Mouse (Mus musculus) adrenal gland, postnatal 4 days (tissue): ENCODE measurements around the gene Trim29. TPM values are rescaled to one million over a fixed set of nuclear protein-coding genes. Genes with fewer than 3 reads are reported as not detected.
A peak's percentile ranks its signal among the peaks of the same experiment; 100 is the strongest.

ENCODE experiments used
- DNase-seq, 2 experiments: peaks; one replicate each; pipeline ENCODE4 v3.0.0; 2021 to 2022; ENCODE audit warnings: low spot score in 2 of 2, mixed read lengths in 2 of 2
- long read RNA-seq, 2 experiments: library from polyadenylated mRNA; stranded (forward); transcript quantifications; one replicate each; pipeline ENCODE4 v2.0.0; 2021
- total RNA-seq, 2 experiments: library from RNA; stranded (reverse); gene quantifications; 2 replicates each; pipeline ENCODE4 v1.2.3; 2021

Trim29 gene
- under 1 TPM in 1 of 2 experiments, not detected in 1; 0.25 TPM for total RNA-seq
- long read RNA-seq, experiment 1, result 0 reads
- long read RNA-seq, experiment 2, result 0 reads

DNA sequence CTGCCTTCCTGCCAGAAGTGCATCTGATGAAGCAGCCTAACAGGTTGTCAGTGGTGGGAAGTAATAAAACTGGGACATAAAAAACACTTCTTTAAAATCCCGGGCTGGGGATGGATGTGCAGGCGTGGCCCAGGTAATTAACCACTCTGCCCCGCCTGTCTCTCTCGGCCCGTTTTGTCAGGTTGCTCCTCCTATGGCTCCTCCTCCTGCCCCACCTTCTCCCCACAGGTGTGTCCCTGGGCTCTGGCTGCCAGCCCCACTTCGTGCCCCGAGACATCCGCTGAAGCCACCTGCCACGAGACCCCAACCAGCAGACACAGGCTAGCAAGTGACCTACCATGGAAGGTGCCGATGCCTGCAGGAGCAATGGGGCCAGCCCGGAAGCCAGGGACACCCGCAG, at the start of gene Trim29:
TSS of gene Trim29 (plus strand) at position 311 of the 400 bp plus-strand sequence.
- no peak for DNase-seq

DNA sequence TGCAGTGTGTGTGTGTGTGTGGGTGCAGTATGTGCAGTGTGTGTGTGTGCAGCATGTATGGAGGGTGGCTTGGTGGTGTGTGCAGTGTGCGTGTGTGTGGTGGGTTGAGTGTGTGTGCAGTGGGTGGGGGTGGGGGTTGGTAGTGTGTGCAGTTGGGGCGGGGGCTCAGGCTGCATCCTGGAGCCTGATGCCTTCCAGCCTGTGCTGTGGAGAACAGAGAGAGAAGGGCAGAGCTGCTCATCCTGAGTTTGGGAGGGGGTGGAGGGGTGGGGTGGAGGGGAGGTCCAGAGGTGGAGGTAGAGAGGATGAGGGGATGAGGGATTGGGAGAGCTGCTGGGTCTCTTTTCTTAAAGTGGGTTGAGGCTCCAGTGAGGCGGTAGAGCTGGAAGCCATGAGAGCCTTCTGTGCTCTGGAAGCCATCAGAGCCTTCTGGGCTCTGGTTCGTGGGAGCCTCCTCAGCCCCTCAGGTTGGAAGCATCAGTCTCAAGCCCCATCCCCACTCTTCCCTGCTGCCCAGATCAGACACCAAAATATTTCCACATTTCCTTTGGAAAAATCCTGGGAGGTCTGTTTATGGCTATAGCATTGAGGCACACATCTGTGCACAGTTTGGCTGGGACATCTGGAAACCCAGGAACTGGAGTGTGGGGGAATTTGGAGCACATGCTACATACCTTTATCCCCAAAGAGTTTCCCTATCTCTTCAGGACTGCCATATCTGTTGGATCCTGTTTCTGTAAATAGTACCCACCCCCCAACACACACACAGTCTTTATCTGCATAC, 49.3 kb upstream of the Trim29 start:
- DNase-seq, result no peak

DNA sequence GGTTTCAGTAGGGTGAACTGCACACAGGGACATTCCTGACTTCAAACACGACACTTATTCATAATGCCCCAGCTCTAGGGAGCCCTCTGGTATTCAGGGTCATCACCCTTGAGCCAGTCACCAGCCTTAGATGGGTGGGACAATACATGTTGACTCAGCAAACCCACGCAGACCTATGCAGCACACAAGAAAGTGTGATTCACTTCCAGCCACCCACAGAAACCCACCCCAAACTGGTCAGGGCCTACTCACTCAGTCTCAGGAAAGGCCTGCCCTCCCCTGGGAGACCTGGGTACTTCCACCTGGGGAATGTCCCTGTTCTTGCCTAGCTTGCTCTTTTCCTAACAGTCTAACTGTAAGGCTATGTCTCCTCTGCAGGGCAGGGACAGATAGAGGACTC, 48.7 kb upstream of the Trim29 start:
- DNase-seq, result no peak

DNA sequence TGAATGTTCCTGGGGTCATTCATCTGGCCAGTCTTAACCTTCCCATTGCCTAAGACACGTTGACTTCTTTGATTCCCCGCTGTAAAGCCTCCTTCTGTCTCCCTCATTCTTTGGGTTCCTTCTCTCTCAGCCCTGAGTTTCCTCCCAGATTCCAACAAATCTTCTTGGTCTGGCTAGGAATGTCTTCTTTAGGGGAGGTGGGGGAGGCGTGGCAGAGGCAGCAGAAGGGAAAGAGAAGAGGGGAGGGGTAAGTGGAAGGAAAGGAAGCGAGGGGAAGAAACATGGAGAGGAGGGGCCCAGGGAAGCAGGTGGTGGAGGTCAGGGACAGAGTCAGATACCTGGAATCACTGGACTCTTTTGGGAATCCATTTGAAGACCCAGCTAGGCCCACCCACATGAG, 48.3 kb upstream of the Trim29 start:
- DNase-seq, result no peak

DNA sequence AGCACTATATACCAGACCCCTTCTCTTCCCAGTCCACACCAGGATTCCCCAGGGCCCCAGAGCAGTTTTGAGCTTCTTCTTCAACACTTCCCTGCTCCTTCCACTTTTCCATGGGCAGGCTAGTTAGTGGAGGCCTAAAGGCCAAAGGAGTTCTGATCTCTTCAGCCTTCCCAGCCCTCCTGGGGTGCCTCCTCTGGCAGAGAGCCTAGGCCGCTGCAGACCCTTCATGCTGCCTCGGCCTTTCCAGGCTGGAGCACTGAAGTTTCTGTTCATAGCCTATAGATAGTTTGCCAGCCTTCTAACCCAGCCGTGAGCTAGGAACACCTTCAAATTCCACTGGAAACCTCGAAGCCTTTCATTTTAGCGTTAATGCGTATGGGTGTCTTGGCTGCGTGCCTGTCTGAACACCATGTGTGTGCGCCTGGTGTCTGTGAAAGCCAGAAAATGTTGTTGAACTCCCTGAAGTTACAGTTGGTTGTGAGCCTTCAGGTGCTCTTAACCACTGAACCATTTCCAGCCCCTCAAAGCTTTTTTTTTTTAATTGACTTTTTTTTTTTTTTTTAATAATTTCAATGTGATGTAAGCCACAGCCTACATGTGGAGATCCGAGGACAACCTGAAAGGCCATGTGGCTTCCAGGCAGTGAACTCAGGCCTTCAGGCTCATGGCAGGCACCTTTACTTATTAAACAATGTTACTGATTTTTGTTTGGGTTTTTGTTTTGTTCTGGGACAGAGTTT, 47.7 kb upstream of the Trim29 start:
- no peak for DNase-seq

DNA sequence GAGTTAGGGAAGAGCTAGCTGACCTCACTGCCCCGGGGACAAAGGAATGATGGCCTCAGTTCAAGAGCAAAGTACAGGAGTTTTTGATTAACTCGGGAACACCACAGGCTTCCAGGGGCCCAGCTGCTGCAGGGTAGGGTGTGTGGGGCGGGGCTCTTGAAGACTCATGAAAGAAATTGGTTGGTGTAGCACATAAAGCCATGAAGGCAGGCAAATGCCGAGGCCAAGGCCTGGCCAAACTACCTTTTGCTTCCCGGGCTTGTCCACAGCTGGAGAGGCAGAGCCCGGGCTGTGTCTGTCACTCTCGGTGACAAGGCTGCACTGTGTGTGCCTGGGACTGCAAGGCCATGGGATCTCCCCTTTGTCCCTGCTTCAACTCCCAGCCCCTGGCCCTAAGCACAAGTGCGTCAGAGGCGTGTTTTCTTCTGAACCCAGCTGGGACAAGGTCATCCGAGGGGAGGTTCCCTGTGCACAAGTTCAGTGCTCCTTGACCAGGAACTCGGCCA, 46.6 kb upstream of the Trim29 start:
- DNase-seq, result no peak

DNA sequence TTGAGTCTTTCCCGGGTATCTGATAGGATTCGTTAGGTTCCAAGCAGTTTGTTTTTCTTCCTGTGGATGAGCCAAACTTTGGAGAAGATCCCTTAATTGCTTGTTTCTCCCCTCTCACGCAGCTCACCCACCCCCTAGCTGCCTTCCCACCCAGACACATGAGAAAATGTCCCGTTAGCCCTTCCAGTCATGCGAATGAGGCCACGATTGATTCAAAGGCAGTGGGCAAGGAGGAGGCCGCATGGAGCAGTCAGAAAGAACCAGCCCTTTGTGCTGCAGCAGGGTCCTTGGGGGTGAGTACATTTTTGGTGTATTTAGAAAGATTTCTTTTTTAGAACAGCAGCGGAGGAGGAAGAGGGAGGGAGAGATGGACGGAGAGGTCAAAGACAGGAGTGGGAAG, 45.5 kb upstream of the Trim29 start:
- DNase-seq, result no peak

DNA sequence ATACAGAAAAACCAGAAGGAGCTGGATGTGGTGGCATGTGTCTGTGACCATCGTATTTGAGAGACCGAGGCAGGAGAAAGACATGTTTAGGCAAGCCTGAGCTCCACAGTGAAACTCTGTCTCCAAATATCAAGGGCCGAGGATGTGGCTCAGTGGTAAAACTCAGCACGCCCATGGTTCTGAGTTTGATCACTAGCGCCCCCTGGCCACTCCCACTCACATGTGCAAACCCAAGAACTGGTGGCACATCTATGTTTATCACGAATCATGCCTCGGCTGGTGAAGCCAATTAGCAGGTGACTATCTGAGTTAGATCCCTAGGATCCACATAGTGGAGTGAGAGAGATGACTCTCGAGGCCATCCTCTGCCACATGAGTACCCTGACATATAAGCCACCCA, 43.3 kb upstream of the Trim29 start:
- DNase-seq, result no peak

DNA sequence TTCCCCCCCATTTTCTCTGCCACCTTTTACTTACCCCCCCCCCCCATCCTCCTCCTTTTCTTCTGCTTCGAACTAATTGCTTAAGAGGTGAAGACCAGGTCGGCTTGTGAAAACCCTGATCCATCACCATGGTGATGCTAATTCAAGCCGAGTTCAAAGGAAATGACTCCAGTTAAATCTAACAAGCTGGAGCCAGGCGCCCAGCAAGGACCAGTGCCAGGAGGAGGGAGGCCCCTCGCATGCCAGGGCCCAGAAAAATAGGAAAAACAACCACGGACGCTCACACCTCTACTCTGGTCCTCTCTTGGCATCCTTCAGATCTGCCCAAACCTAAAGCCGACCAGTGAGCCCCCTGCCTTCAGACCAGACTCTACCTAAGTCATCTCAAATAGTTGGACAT, 41.5 kb upstream of the Trim29 start:
- DNase-seq, result no peak

DNA sequence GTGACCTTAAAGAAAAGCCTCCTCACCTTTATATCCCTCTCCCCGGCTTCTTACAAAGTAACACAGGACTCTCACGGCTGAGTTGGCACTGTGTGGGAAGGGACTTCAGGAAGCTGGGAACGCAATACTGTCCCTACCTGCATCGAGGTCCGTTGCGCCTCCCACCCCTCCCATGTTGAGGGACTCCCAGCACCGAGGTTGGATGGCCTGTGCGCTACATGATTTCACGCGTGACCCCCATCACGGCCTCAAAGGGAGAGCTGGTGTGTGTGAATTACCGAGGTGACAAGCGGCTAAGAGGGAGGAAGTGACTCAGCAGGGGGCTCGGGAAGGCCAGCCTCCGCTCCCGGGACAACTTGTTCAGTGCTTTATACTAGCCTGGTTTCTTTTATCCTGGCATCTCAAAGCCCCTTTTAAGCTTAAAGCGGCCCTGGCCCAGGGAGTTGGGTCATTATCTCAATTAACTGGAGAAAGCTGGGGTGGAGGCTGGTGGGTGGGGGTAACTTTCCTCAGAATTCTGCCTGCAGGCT, 39.9 kb upstream of the Trim29 start:
- no peak for DNase-seq

DNA sequence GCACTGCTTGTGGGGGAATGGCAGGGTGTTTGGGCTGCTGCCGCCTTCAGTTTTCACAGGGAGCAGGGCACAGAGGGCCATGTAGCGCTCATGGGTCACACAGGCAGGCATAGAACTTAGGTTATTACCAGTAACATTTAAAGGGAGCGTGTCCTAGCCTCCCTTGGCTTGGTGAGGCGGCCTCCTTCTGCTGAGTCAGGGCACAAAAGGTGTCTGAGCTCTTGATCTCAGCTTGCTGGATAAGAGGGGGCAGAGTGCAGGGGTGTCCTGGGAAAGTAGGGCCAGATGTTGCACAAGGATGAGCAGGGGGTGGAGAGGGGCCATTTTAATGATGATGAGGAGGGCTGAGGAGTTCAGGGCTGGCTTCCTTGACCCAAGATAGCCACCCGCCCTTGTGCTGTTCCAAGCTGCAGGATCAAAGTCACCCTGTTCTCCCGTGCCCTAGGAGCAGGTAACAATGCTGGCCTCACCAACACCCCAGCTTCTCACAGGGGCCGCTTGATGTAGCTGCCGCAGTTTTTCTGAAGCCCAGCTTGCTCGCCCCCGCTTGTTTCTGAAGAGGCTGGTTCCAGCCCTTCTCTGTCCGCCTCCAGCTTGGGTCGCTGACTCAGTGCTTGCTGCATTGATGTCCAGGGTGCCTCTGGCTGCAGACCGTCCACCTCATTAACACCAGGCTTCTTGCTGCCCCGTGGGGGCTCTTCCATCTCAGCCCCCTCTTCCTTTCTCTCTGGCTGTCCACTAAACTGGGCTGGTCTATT, 38.7 kb upstream of the Trim29 start:
- DNase-seq, result no peak

DNA sequence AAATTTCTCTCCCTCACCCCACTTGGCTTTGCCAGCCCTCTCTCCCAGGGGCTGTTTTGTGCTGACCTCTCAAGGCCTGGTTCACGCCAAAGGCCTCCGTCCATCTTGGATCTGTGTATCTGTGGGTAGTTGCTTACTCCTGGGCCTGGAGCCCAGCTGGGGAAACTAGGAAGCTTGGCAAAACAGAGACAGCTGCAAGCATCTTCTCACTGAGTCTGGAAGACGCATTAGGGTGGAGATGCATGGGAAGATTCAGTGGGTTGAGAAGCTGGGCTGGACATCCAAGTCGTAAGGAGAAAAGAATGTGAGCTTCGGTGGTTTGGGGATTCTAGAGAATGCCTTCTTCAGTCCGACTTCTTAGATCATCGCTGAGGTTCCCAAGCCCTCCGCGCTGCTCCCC, 36.9 kb upstream of the Trim29 start:
- DNase-seq, result no peak

DNA sequence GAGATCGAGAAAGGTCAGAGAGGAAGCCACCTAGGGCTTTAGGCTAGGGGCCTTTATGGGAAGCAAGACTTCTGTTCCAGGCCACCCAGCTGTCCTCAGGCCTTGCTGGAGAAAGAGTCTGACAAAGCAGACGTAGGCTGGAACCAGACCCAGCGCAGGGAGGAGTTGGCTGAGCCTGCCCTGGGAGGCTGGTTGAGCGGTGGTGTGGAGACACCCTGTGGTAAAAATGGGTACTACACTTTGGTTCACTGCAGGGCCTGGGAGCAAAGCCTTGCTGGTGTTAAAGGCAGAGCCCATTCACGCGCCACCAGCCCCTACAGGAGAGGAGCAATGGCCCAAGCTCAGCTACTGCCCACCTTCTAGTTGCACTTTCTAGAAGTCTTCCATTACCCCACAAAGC, 26.4 kb upstream of the Trim29 start:
- peak; percentile 56 to 58 for DNase-seq

DNA sequence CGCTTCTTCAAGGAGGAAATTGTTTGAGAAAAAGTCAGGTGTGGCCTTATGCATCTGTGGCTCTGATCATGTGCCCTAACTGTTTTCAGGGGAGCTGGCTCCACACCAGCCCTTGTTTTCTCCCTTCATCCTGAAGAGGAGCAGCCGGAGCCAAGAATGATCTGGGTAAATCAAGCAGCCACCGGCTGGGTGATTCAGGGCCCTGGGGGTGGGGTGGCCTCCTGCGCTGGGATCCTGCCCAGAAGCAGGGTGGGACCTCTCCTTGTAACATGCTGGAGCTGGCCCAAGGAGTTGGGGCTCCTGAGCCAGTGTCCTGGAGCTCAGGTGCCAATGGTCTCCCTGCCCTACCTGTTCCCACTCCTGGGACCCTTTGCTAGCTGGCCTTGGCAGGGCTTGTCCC, 25.4 kb upstream of the Trim29 start:
- no peak for DNase-seq

DNA sequence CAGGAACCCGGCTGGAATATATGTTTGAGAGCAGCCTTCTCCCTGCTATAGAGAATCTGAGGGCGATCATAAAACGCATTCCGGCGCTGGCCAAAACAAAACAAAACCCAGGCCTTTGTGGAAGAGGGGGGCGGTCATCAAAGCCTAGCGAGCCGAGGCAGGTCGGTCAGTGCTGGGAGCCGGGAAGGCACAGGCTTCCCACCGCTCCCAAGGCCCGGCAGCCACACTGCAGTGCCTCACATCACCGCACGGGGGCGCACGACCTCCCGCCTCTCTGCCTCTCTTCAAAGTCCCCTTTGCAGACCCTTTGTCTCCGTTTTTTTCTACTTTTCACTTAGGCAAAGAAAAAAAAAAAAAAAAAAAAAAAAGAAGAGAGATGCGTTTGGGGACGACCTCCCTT, 23.8 kb upstream of the Trim29 start:
- peak; percentile 38 to 50 for DNase-seq

DNA sequence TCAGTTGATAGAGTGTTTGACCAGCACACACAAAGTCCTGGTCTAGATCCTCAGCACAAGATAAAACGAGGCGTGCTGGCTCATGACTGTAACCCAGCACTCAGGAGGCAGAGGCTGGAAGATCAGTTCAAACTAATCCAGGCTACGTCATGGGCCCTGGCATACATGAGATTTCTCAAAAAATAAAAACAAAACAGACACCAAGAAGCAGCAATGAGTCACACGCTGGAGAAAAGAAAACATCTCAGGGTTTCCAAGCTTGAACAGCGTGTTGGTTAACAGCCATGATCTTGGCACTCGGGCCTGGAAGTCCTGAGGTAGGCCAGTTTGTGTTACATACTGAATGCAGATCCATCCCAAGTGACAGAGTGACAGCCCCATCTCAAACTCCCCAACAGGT, 17.6 kb upstream of the Trim29 start:
- DNase-seq, result no peak

DNA sequence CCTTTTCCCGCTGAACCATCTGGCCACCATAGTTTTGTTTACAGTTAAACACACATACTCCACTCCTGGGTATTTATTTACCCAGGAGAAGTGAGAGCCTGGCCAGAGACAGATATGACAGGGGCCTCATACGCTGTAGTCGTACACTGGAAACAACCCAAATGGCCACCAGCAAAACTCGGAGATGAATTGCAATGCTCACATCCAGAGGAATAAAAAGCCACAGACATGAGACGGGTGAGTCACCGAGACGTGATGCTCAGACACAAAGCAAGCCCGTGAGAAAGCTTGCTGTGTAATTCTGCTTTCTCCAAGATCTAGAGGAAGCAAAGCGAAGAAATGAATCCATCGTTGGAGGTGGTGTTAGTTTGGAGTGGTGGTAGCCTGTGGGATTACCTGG, 10.3 kb upstream of the Trim29 start:
- no peak for DNase-seq

DNA sequence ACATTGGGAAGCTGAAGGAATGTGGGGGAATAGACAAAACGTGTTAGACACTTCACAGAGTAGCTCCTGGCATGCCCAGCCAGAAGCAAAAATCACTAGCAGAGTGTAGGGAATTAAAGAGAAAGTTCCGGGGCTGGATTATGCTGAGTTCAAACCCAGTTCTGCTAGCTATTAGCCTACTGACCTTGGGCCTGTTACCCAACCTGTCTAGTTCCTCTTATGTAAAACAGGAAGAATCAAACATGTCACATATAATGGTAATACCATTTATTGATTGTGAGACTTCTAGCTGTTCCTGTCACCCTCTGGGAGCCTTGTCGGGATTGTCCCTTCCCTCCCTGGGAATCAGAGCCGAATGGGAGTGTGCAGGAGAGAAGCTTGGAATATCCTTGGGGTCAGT, 7.7 kb upstream of the Trim29 start:
- no peak for DNase-seq

DNA sequence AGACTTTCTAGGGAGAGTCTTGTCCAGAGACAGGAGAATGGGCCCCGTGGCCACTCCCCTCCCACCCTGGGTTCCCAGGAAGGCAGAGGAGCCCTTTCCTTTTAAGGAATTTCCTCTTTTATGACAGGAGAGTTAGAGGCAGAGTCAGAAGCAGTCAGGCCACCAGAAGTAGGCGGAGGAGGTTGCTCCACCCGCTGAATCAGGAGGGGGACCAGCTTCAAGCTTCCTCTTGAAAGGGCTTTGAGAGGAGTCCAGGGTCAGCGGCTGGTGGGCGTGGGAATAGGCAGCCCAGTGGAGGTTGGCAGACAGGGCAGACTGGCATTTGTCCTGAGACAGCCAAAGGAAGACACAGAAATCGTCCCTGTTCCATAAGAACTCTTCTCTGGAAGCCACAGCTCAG, 4.8 kb upstream of the Trim29 start:
- DNase-seq, result no peak

DNA sequence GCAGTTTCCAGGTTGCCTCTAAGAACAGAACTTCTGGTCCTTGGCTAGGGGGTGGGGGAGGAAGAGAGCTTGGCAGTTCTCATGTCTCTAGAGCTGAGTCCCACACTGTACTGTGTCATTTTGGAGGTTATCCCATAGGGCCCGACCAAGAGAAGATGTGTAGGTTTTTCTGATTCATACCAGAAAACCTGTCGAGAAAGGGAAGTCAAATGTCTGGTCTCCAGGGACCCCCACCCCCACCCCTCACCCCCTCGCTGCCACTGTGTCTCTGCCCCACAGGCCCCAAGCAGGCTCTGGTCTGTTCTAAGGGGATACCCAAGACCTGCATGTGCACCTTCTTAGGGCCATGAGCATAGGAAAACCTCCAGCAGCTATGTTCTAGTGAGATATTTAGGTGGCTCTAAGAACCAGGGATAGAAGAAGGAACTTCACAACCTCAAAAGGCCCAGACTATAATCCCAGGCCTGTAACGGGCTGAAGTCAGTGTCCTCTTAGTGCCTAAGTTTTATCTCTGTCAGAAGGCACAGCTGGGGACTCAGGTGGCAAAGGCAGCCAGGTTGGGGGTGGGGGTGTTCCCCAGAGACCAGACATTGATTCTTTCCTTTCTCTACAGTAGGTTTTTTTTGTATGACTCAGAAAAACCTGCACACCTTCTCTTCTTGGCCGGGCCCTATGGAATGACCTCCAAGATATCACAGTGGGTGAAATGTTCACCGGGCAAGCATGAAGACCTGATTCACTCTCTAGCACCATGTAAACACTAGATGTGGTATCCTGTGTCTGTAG, 1.4 kb upstream of the Trim29 start:
- DNase-seq, result no peak

DNA sequence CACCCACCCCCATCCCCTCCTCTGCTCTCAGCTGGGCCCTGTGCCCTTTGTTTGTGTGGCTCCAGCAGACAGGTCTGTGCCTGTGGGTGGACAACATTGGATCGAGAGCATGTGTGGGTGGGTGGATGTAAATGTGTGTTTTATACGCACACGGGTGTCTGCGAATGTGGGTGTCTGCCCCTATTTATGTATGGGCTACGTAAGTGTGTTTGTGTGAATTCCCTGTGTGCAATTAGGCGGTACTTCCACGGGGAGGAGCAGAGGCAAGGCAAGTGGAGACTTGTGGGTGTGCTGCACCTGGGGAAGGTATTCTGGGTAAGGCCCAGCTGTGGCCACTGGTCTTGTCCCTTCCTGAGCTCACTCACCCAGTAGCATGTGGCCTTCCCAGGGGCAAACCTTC, 1.5 kb downstream of the Trim29 start:
- no peak for DNase-seq
